Mouse (Mus musculus) G1E (cell line): ENCODE data around the gene Nudt17.

Source experiments
- CTCF ChIP-seq: IDR thresholded peaks from 2 replicates; pipeline ENCODE4 v1.5.1; 2012; ENCODE audit warnings: low read depth, low read length, inconsistent platforms, mixed read lengths
- GATA1 ChIP-seq: IDR thresholded peaks from 2 replicates; pipeline ENCODE4 v1.6.1; 2012; ENCODE audit warnings: borderline replicate concordance, low read length, inconsistent platforms, mixed read lengths
- POLR2AphosphoS5 ChIP-seq: IDR thresholded peaks from 2 replicates; pipeline ENCODE4 v1.6.1; 2012; ENCODE audit warnings: low read depth, low read length, inconsistent platforms; ENCODE audit not compliant: insufficient replicate concordance

DNA sequence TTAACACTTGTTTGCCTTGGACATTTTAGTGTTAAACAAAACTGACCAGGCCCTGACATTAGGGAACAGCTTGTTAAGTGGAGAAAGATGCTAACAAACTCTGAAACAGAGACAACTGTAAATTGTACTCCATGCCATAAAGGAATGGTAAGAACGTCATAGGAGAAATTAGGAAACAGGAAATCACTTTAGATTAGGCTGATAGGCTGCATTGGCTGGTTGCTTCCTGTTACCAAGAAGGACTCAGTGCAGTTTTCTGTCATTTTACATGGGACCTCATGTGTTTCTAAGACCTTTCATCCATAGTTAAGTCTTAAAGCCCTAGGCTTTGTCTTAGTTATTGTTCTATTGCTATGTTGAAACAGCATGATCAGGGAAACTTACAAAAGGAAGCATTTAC lies 38.5 kb upstream of the Nudt17 start:
- TF ChIP-seq GATA1 (no peak), CTCF (no peak), POLR2AphosphoS5 (no peak)
